Mouse (Mus musculus): Measurements from ENCODE around the gene Olfr313.

The Olfr313 gene

GRCm38 (mm10) chr11:58849731-58850130 lies 34.9 kb downstream of the Olfr313 start:
- DNase-seq (ENCODE audit: low spot score in 2 of 2), result no peak

- DNase-seq (ENCODE audit: low spot score in 2 of 2), result no peak
These were observed 45.9 kb downstream of the Olfr313 start for GRCm38 (mm10) chr11:58860744-58861143.

- peak; percentile 49 to 74 for DNase-seq (ENCODE audit: low spot score in 2 of 2)
These were observed 52.5 kb downstream of the Olfr313 start, which contains the start of gene 2810021J22Rik for GRCm38 (mm10) chr11:58867039-58867953. Gene 2810021J22Rik (plus strand): TSS chr11:58867216.

GRCm38 (mm10) chr11:58867954-58868330 lies 53.1 kb downstream of the Olfr313 start:
- no peak for DNase-seq (ENCODE audit: low spot score in 2 of 2)

All from cerebellum, postnatal 4 days (tissue).